Mouse (Mus musculus): ENCODE measurements at regions not wholly inside any gene's neighbourhood (a gene's known extent, or its start where the extent isn't known, plus 50 kb on each side); places are given as distances from the start of the nearest gene placed in this dataset.

GRCm38 (mm10) chr12:13066604-13067181, 125.0 kb upstream of the Mycn start:
- Histone ChIP-seq H3K9me3 (0 out of 2 replicates have a peak, but pooled peaks cover 5% of the 10 kb centered on the region), H3K4me3 (no peak overlapping the region), H3K27me3 (replicated peaks) (no peaks in the 10 kb centered on the region), H3K27ac (replicated peaks) (no peak overlapping the region), H3K36me3 (no peaks in the 10 kb centered on the region), H3K4me1 (peaks cover 4% of the 10 kb centered on the region), H3K9ac (no peak overlapping the region), H3K4me2 (no peak overlapping the region)
- no peak for ATAC-seq (ENCODE audit: extremely low read depth, insufficient number of reproducible peaks, low FRiP score, low TSS enrichment)
- 56% methylated on average over 6 of the region's 6 CpGs for WGBS

GRCm38 (mm10) chr12:13059473-13059872, 117.8 kb upstream of the Mycn start:
- WGBS, result 66% methylated on average over 3 of the region's 3 CpGs
- ATAC-seq (ENCODE audit: extremely low read depth, insufficient number of reproducible peaks, low FRiP score, low TSS enrichment), result no peak

DNA sequence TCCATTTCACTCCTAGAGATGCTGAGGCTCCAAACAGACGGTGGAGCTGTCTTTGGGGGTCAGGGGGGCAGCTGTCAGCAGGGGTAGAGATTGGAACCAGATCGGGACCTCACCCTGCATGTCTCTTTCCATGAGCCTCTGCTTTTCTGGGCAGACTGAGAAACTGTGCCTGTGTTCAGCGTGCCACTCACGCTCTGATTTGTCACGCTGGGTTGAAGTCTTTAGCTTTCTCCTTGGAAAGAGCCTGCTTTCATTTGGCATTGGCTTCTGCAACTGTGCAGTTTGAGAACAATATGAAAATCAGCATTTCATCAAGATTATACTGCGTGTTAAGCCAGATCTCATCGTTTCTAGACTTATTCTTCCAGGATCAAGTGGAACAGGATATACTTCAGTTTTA, 114.5 kb upstream of the Mycn start:
- no peak for ATAC-seq (ENCODE audit: extremely low read depth, insufficient number of reproducible peaks, low FRiP score, low TSS enrichment)
- Histone ChIP-seq H3K9ac (no peak overlapping the region), H3K4me3 (no peak overlapping the region), H3K4me2 (no peak overlapping the region), H3K27ac (replicated peaks) (no peak overlapping the region), H3K36me3 (no peaks in the 10 kb centered on the region), H3K4me1 (peaks cover 12% of the 10 kb centered on the region), H3K27me3 (replicated peaks) (no peaks in the 10 kb centered on the region), H3K9me3 (no peaks in the 10 kb centered on the region)
- WGBS, result 54% methylated on average over 7 of the region's 7 CpGs

More at GRCm38 (mm10) chr12:13059473-13059872, 117.8 kb upstream of the Mycn start:
- H3K9ac ChIP-seq, result no peak overlapping the region
- no peaks in the 10 kb centered on the region for H3K9me3 ChIP-seq
- H3K27me3 ChIP-seq (replicated peaks), result no peaks in the 10 kb centered on the region
- no peaks in the 10 kb centered on the region for H3K36me3 ChIP-seq
- H3K4me2 ChIP-seq, result no peak overlapping the region
- peaks cover 3% of the 10 kb centered on the region for H3K4me1 ChIP-seq
- no peak overlapping the region for H3K4me3 ChIP-seq
- H3K27ac ChIP-seq (replicated peaks), result no peak overlapping the region

GRCm38 (mm10) chr12:13054611-13055010, 112.9 kb upstream of the Mycn start:
- ATAC-seq (ENCODE audit: extremely low read depth, insufficient number of reproducible peaks, low FRiP score, low TSS enrichment), result no peak
- H3K4me2 ChIP-seq, result no peak overlapping the region
- H3K27me3 ChIP-seq (replicated peaks), result no peaks in the 10 kb centered on the region
- H3K9me3 ChIP-seq, result no peaks in the 10 kb centered on the region
- no peak overlapping the region for H3K27ac ChIP-seq (replicated peaks)
- H3K36me3 ChIP-seq, result no peaks in the 10 kb centered on the region
- H3K9ac ChIP-seq, result no peak overlapping the region
- H3K4me3 ChIP-seq, result no peak overlapping the region
- WGBS, result 34% methylated on average over 3 of the region's 3 CpGs
- peaks cover 16% of the 10 kb centered on the region for H3K4me1 ChIP-seq

- Histone ChIP-seq H3K4me3 (no peak overlapping the region), H3K27ac (replicated peaks) (no peak overlapping the region), H3K9me3 (no peaks in the 10 kb centered on the region), H3K27me3 (replicated peaks) (no peaks in the 10 kb centered on the region), H3K4me2 (no peak overlapping the region), H3K36me3 (no peaks in the 10 kb centered on the region), H3K9ac (no peak overlapping the region), H3K4me1 (peaks cover 20% of the 10 kb centered on the region)
- WGBS, result 57% methylated on average over 5 of the region's 5 CpGs
- no peak for ATAC-seq (ENCODE audit: extremely low read depth, insufficient number of reproducible peaks, low FRiP score, low TSS enrichment)
Measured at GRCm38 (mm10) chr12:13053746-13054145, 112.0 kb upstream of the Mycn start.

- no peak overlapping the region for H3K9ac ChIP-seq
- 62% methylated on average over 9 of the region's 9 CpGs for WGBS
- H3K9me3 ChIP-seq, result no peaks in the 10 kb centered on the region
- H3K36me3 ChIP-seq, result no peaks in the 10 kb centered on the region
- no peaks in the 10 kb centered on the region for H3K27me3 ChIP-seq (replicated peaks)
- no peak overlapping the region for H3K4me2 ChIP-seq
- no peak overlapping the region for H3K4me3 ChIP-seq
- H3K4me1 ChIP-seq, result peaks cover 23% of the 10 kb centered on the region
- no peak overlapping the region for H3K27ac ChIP-seq (replicated peaks)
- no peak for ATAC-seq (ENCODE audit: extremely low read depth, insufficient number of reproducible peaks, low FRiP score, low TSS enrichment)
Measured at GRCm38 (mm10) chr12:13052845-13053623, 111.3 kb upstream of the Mycn start.

DNA sequence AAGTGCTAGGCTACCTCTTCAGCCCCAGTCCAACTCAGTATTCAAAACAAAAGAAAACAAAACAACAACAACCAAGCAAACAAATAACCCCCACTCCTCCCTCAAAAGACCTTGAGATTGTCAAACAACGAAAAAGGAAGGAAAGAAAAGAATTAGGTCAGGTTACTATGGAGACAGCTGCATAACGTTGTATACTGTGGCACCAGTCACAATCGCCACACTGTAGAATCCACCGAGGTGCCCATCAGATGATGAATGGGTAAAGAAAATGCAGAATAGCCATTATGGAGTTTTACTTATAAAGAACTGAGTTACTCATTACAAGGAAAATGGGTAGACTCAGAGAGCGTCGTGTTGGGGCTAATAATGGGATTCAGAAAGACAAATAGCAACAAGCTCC, 110.5 kb upstream of the Mycn start:
- 75% methylated on average over 6 of the region's 6 CpGs for WGBS
- no peak for ATAC-seq (ENCODE audit: extremely low read depth, insufficient number of reproducible peaks, low FRiP score, low TSS enrichment)
- H3K4me3 ChIP-seq, result no peak overlapping the region
- H3K27me3 ChIP-seq (replicated peaks), result no peaks in the 10 kb centered on the region
- H3K9ac ChIP-seq, result no peak overlapping the region
- H3K36me3 ChIP-seq, result no peaks in the 10 kb centered on the region
- H3K27ac ChIP-seq (replicated peaks), result no peak overlapping the region
- no peak overlapping the region for H3K4me2 ChIP-seq
- H3K4me1 ChIP-seq, result peaks cover 23% of the 10 kb centered on the region
- no peaks in the 10 kb centered on the region for H3K9me3 ChIP-seq

GRCm38 (mm10) chr12:13049659-13050058, 107.9 kb upstream of the Mycn start:
- no peak for ATAC-seq (ENCODE audit: extremely low read depth, insufficient number of reproducible peaks, low FRiP score, low TSS enrichment)
- no peak overlapping the region for H3K27ac ChIP-seq (replicated peaks)
- no peak overlapping the region for H3K4me2 ChIP-seq
- 30% methylated on average over 8 of the region's 8 CpGs for WGBS
- H3K9ac ChIP-seq, result no peak overlapping the region
- no peaks in the 10 kb centered on the region for H3K9me3 ChIP-seq
- no peak overlapping the region for H3K4me3 ChIP-seq
- H3K4me1 ChIP-seq, result peaks cover 22% of the 10 kb centered on the region
- no peaks in the 10 kb centered on the region for H3K27me3 ChIP-seq (replicated peaks)
- no peaks in the 10 kb centered on the region for H3K36me3 ChIP-seq

DNA sequence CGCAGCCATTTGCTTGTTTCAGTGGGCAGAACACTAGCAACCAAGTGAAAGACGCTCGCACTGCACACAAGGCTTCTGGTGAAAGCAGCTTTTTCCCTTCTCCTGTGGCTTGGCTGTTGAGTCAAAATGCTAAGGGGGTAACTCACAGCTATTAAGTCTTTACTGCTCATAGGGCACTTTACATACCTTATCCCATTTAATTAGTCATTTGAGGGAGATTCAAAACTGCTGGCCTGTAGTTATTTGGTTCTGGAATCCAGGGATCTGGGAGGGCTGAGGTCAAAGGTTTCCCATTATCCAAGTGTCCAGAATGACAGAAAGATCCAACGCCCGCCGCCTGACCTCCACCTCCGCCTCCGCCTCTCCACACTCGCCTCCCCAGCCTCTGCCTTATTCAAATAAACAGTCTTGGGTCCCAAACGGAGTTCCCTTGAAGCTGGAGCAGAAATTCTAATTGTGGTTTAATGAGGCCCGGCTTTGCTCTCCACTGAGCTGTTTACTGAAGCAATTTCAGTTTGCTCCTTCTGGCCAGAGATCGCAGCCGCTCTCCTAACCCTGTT, 106.5 kb upstream of the Mycn start:
- Histone ChIP-seq H3K4me3 (no peak overlapping the region), H3K9ac (no peak overlapping the region), H3K9me3 (no peaks in the 10 kb centered on the region), H3K27ac (replicated peaks) (no peak overlapping the region), H3K36me3 (no peaks in the 10 kb centered on the region), H3K4me1 (peaks cover 11% of the 10 kb centered on the region), H3K27me3 (replicated peaks) (no peaks in the 10 kb centered on the region), H3K4me2 (no peak overlapping the region)
- no peak for ATAC-seq (ENCODE audit: extremely low read depth, insufficient number of reproducible peaks, low FRiP score, low TSS enrichment)
- WGBS, result 44% methylated on average over 13 of the region's 13 CpGs

DNA sequence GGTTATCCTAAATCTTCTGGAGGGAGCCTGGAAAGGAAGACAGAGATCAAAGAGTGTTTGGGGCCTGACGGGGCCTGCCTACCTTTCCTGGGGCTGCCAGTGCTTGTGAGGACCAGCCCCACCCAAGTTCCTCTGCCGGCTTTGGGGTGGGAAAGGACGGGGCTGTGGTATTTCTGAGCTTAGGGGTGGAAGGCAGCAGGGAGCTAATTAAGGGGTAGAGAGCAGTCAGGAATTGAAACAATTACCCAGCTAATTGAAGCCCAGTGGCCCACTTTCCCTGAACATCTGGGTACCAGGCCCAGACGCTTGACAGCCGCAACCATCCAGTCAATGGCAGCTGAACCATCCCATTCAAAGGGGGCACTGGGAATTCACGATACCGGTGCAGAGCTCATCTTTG, 101.2 kb upstream of the Mycn start:
- no peak for ATAC-seq (ENCODE audit: extremely low read depth, insufficient number of reproducible peaks, low FRiP score, low TSS enrichment)
- Histone ChIP-seq H3K4me1 (no peaks in the 10 kb centered on the region), H3K27ac (replicated peaks) (no peak overlapping the region), H3K9ac (no peak overlapping the region), H3K36me3 (no peaks in the 10 kb centered on the region), H3K9me3 (no peaks in the 10 kb centered on the region), H3K4me2 (no peak overlapping the region), H3K27me3 (replicated peaks) (no peaks in the 10 kb centered on the region), H3K4me3 (no peak overlapping the region)
- WGBS, result 71% methylated on average over 7 of the region's 7 CpGs

GRCm38 (mm10) chr12:13035108-13035741, 93.5 kb upstream of the Mycn start:
- H3K27ac ChIP-seq (replicated peaks), result no peak overlapping the region
- no peak overlapping the region for H3K9ac ChIP-seq
- no peak for ATAC-seq (ENCODE audit: extremely low read depth, insufficient number of reproducible peaks, low FRiP score, low TSS enrichment)
- H3K36me3 ChIP-seq, result no peaks in the 10 kb centered on the region
- H3K27me3 ChIP-seq (replicated peaks), result no peaks in the 10 kb centered on the region
- H3K4me3 ChIP-seq, result no peak overlapping the region
- no peaks in the 10 kb centered on the region for H3K9me3 ChIP-seq
- 68% methylated on average over 5 of the region's 5 CpGs for WGBS
- no peak overlapping the region for H3K4me2 ChIP-seq
- H3K4me1 ChIP-seq, result no peaks in the 10 kb centered on the region

Data from heart, embryonic 13.5 days (tissue).